Mouse (Mus musculus) cerebellum, adult 2 months (tissue): ENCODE measurements around the gene Fbxo44.

Experiments
- CTCF ChIP-seq: fragments of 200-500 bp; IDR thresholded peaks from 2 replicates; pipeline ENCODE4 v1.5.1; 2011; ENCODE audit warnings: low read depth, mild to moderate bottlenecking, control low read depth, low read length, moderate library complexity, borderline replicate concordance; ENCODE audit not compliant: insufficient read depth
- POLR2A ChIP-seq: fragments of 200-500 bp; IDR thresholded peaks from 2 replicates; pipeline ENCODE4 v1.6.1; 2011; ENCODE audit warnings: low read length, control low read depth, borderline replicate concordance; ENCODE audit not compliant: insufficient read depth

GRCm38 (mm10) chr4:148134988-148135387, 25.3 kb downstream of the Fbxo44 start:
- TF ChIP-seq POLR2A (no peak), CTCF (no peak)
